Mouse (Mus musculus) heart, embryonic 13.5 days (tissue): Measurements from ENCODE around the gene Slc1a2. TPM values are rescaled to one million over a fixed set of nuclear protein-coding genes. Genes with fewer than 3 reads are reported as not detected.

Source experiments
- ATAC-seq: fragments of 200-750 bp; cut with Nextera tagmentation; 2 replicates; pipeline ENCODE4 v1.8.0; 2017; ENCODE audit warnings: moderate TSS enrichment; ENCODE audit not compliant: insufficient number of reproducible peaks, low FRiP score, low TSS enrichment; ENCODE audit errors: extremely low read depth
- H3K27ac ChIP-seq: fragments of 300-500 bp; sonication (generic); replicated peaks from 2 replicates; pipeline ENCODE4 v1.5.1; 2015; ENCODE audit warnings: moderate library complexity, mild to moderate bottlenecking, inconsistent platforms
- H3K27me3 ChIP-seq: fragments of 300-500 bp; sonication (generic); replicated peaks from 2 replicates; pipeline ENCODE4 v1.6.1; 2015; ENCODE audit warnings: mild to moderate bottlenecking, inconsistent platforms
- H3K36me3 ChIP-seq: fragments of 300-500 bp; sonication (generic); 2 replicates; pipeline ENCODE4 v1.6.1; 2015; ENCODE audit warnings: mild to moderate bottlenecking, inconsistent platforms
- H3K4me1 ChIP-seq: fragments of 300-500 bp; sonication (generic); 2 replicates; pipeline ENCODE4 v1.6.1; 2015; ENCODE audit warnings: inconsistent platforms
- H3K4me2 ChIP-seq: fragments of 300-500 bp; sonication (generic); 2 replicates; pipeline ENCODE4 v1.6.1; 2015; ENCODE audit warnings: inconsistent platforms, mild to moderate bottlenecking, moderate library complexity
- H3K4me3 ChIP-seq: fragments of 300-500 bp; sonication (generic); 2 replicates; pipeline ENCODE4 v1.5.1; 2015; ENCODE audit warnings: moderate library complexity, mild to moderate bottlenecking, inconsistent platforms
- H3K9ac ChIP-seq: fragments of 300-500 bp; sonication (generic); 2 replicates; pipeline ENCODE4 v1.6.1; 2015; ENCODE audit warnings: inconsistent platforms, mild to moderate bottlenecking, moderate library complexity
- H3K9me3 ChIP-seq: fragments of 300-500 bp; sonication (generic); 2 replicates; pipeline ENCODE4 v1.6.1; 2016; ENCODE audit warnings: inconsistent platforms
- WGBS: fragments of 180-500 bp; shearing (Covaris S2); methylation state at CpG from one replicate; pipeline ENCODE4 v1.1.7; 2015; ENCODE audit warnings: mixed read lengths; 5-methylcytosine and 5-hydroxymethylcytosine counted together
- polyA plus RNA-seq: library from polyadenylated mRNA; unstranded; fragments of >200 nt; fragmentation: Nextera tagmentation; extraction: Ambion mirVana; gene quantifications from 2 replicates; pipeline ENCODE4 v1.2.1, GENCODE M21; 2015

Gene Slc1a2
- polyA plus RNA-seq, 1 experiment from 2014 or later = 0.35 TPM

GRCm38 (mm10) chr2:102638690-102639089 is 19.8 kb upstream of the Slc1a2 start:
- 59% methylated on average over 2 of the region's 2 CpGs for WGBS
- Histone ChIP-seq H3K36me3 (no peaks in the 10 kb centered on the region), H3K4me1 (no peaks in the 10 kb centered on the region), H3K27ac (no peak overlapping the region), H3K9me3 (no peaks in the 10 kb centered on the region), H3K4me3 (no peak overlapping the region), H3K4me2 (no peak overlapping the region), H3K27me3 (no peaks in the 10 kb centered on the region; the same call in 1 of the 2 replicates), H3K9ac (no peak overlapping the region)
- no peak for ATAC-seq

DNA sequence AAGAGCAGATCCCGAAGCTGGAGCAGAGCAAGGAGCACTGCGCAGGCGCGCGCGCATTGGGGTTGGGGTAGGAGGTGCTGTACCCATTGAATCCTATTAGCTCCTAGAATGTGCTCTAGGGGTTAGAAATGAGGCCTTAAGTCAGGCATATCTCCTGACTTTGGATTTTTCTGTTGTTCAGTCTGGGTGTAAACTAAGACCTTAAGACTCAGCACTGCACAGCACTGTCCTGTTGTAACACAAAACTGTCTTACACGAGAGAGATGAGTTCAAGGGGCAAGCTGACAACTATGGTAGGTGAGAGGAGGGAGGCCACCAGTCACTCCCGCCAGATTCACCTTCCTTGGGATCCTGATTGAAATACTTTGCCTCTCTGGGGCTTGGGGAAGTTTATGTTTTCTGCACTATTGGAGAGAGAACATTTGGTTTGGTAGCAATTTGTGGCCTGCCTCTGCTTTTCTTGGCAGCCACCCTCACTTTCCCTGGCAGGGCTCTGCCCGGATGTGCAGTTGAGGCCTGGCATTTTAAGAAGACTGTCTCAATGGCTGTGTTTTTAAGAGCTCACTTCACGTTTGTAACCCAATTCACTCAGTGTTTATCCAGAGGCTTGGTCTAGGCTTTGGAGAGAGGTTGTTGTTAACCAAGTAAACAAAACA is 9.5 kb upstream of the Slc1a2 start:
- no peak for ATAC-seq
- Histone ChIP-seq H3K27me3 (no peaks in the 10 kb centered on the region; the same call in 1 of the 2 replicates), H3K9ac (no peak overlapping the region), H3K27ac (no peak overlapping the region), H3K9me3 (no peaks in the 10 kb centered on the region), H3K4me2 (no peak overlapping the region), H3K4me1 (no peaks in the 10 kb centered on the region), H3K36me3 (no peaks in the 10 kb centered on the region), H3K4me3 (no peak overlapping the region)
- WGBS = 74% methylated on average over 10 of the region's 10 CpGs

GRCm38 (mm10) chr2:102650322-102650721 is 8.1 kb upstream of the Slc1a2 start:
- WGBS = 64% methylated on average over 4 of the region's 4 CpGs
- no peaks in the 10 kb centered on the region for H3K9me3 ChIP-seq
- H3K9ac ChIP-seq = no peak overlapping the region
- no peaks in the 10 kb centered on the region for H3K4me1 ChIP-seq
- H3K36me3 ChIP-seq = no peaks in the 10 kb centered on the region
- no peak overlapping the region for H3K27ac ChIP-seq
- no peaks in the 10 kb centered on the region; the same call in 1 of the 2 replicates for H3K27me3 ChIP-seq
- H3K4me3 ChIP-seq = no peak overlapping the region
- no peak for ATAC-seq
- H3K4me2 ChIP-seq = no peak overlapping the region

DNA sequence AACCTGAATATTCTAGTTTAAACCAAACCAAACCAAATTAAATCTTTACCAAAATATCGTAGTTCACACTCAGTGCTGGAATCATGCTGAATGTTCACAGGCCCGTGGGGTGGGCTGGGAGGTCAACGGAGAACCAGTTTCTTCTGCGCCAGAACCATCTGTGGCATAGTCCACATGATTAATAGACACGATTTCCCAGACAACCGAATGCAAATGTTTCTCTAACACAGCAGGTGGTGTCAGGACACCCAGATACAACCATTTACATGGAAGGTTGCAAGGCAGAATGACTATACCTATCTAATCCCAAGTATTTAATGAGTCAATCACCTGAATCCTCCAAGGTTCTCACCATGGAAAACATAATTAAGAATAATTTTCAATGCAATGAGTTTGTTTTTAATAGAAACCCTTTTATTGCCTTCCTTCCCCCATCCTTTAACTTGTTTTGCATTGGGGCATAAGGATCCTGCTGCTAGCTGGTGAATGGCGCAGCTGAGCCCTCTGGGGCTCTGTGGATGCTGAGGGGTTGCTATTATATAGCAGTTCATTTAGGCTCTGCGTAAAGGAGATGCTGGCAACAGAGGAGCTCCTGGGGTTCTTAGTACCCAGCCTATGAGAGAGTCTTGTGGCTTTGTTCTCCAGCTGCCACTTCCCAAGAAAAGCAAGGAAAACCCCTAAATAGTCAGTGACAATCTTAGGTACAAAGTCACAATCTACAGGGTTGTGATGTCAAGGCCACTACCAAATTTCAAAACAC is 2.3 kb upstream of the Slc1a2 start:
- H3K4me3 ChIP-seq = no peak overlapping the region
- no peak for ATAC-seq
- no peak overlapping the region for H3K4me2 ChIP-seq
- H3K9me3 ChIP-seq = no peaks in the 10 kb centered on the region
- H3K4me1 ChIP-seq = peaks cover 14% of the 10 kb centered on the region
- no peak overlapping the region for H3K9ac ChIP-seq
- H3K27ac ChIP-seq = no peak overlapping the region
- peaks cover 49% of the 10 kb centered on the region for H3K27me3 ChIP-seq
- H3K36me3 ChIP-seq = no peaks in the 10 kb centered on the region
- 62% methylated on average over 8 of the region's 8 CpGs for WGBS

DNA sequence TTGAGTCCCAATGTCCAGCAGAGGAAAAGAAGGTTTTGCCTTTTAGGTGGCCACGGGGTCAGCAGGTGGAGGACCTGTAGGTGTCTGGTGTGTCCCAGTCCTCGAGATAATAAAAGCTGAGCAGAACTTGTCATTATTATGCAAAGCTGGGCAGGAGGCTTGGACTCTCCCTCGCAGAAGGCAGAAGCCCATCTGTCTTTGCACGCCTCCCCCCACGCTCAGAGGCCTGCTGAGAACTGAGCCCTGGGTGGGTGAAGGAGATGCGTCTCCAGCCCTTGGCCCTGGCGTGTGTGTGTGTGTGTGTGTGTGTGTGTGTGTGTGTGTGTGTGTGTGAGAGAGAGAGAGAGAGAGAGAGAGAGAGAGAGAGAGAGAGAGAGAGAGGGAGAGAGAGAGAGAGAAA is 733 bp upstream of the Slc1a2 start:
- no peak overlapping the region for H3K27ac ChIP-seq
- H3K4me2 ChIP-seq = peak overlapping the region; percentile 92
- H3K27me3 ChIP-seq = peaks cover 60% of the 10 kb centered on the region
- peaks cover 14% of the 10 kb centered on the region for H3K4me1 ChIP-seq
- no peak for ATAC-seq
- no peaks in the 10 kb centered on the region for H3K36me3 ChIP-seq
- peak overlapping the region; percentile 70; the same call in 1 of the 2 replicates for H3K4me3 ChIP-seq
- H3K9ac ChIP-seq = no peak overlapping the region
- 23% methylated on average over 7 of the region's 7 CpGs for WGBS
- H3K9me3 ChIP-seq = no peaks in the 10 kb centered on the region

- no peaks in the 10 kb centered on the region for H3K9me3 ChIP-seq
- peak overlapping the region; percentile 80 for H3K9ac ChIP-seq
- peak overlapping the region; percentile 92 for H3K4me2 ChIP-seq
- WGBS = 1% methylated on average over 60 of the region's 80 CpGs
- no peaks in the 10 kb centered on the region for H3K36me3 ChIP-seq
- peaks cover 21% of the 10 kb centered on the region for H3K4me1 ChIP-seq
- peak overlapping the region; percentile 70 for H3K4me3 ChIP-seq
- peak; percentile 42; the same call in 1 of the 2 replicates for ATAC-seq
- H3K27me3 ChIP-seq = peaks cover 66% of the 10 kb centered on the region
- no peak overlapping the region for H3K27ac ChIP-seq
These were observed 432 bp downstream of the Slc1a2 start for GRCm38 (mm10) chr2:102658661-102659520.

- Histone ChIP-seq H3K4me3 (peak overlapping the region; percentile 70), H3K27me3 (peaks cover 66% of the 10 kb centered on the region), H3K27ac (no peak overlapping the region), H3K9me3 (no peaks in the 10 kb centered on the region), H3K4me1 (peaks cover 21% of the 10 kb centered on the region), H3K4me2 (peak overlapping the region; percentile 92), H3K36me3 (no peaks in the 10 kb centered on the region), H3K9ac (peak overlapping the region; percentile 80)
- WGBS = 0% methylated on average over 10 of the region's 10 CpGs
- ATAC-seq = no peak
These were observed 1.0 kb downstream of the Slc1a2 start for GRCm38 (mm10) chr2:102659521-102659830.

- Histone ChIP-seq H3K9me3 (no peaks in the 10 kb centered on the region), H3K27ac (no peak overlapping the region), H3K36me3 (no peaks in the 10 kb centered on the region), H3K4me1 (peaks cover 21% of the 10 kb centered on the region), H3K27me3 (peaks cover 63% of the 10 kb centered on the region), H3K4me3 (no peak overlapping the region), H3K4me2 (no peak overlapping the region), H3K9ac (no peak overlapping the region)
- no peak for ATAC-seq
- WGBS = 41% methylated on average over 2 of the region's 2 CpGs
These were observed 2.6 kb downstream of the Slc1a2 start for GRCm38 (mm10) chr2:102661052-102661451.

DNA sequence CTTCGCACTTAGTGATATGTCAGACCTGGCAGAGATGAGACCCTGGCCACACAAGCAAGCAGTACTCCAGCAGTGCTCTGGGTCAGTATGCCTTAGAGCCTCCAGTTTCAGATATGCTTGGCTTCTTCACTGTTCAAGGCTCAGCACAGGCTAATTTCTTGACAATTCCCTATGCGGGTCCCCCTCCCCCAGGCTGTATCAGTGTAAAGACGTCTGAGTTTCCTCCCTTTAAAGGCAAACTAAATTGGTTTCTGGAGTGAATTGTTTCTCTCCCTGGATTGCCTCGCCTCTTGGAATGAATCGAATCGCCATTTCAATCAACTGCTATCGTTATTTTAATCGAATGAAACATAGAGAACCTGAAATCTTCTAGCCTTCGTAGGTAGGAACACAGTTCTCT is 4.5 kb downstream of the Slc1a2 start:
- Histone ChIP-seq H3K4me2 (no peak overlapping the region), H3K4me1 (peaks cover 21% of the 10 kb centered on the region), H3K9me3 (no peaks in the 10 kb centered on the region), H3K4me3 (no peak overlapping the region), H3K27me3 (peaks cover 49% of the 10 kb centered on the region), H3K9ac (no peak overlapping the region), H3K36me3 (no peaks in the 10 kb centered on the region), H3K27ac (no peak overlapping the region)
- ATAC-seq = no peak
- WGBS = 60% methylated on average over 9 of the region's 9 CpGs

GRCm38 (mm10) chr2:102663339-102663738 is 4.9 kb downstream of the Slc1a2 start:
- Histone ChIP-seq H3K9me3 (no peaks in the 10 kb centered on the region), H3K4me1 (peaks cover 18% of the 10 kb centered on the region), H3K36me3 (no peaks in the 10 kb centered on the region), H3K9ac (0 out of 2 replicates have a peak overlapping the region, but pooled peaks have one; percentile 2), H3K27ac (no peak overlapping the region), H3K4me2 (no peak overlapping the region), H3K4me3 (no peak overlapping the region), H3K27me3 (peaks cover 46% of the 10 kb centered on the region)
- WGBS = 27% methylated on average over 6 of the region's 6 CpGs
- no peak for ATAC-seq

DNA sequence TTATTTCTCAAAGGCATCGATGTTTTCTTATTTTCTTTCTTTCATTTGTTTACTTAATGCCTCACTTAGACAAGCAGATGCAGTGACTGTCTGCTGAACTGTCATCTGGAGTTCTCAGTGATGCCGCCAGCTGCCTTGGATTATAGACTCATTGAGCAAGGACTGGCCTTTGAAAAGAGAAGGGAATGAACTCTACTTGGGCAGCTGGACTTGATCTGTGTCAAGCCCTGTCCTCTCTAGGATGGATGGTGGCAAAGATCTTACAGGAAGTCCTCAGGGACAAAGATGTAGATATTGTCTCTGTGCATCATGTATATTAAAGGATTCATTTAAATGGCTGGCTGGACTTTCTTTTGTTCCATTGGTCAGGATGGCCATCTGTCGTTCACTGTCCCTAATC is 5.4 kb downstream of the Slc1a2 start:
- H3K27ac ChIP-seq = no peak overlapping the region

More for the DNA sequence above, 5.4 kb downstream of the Slc1a2 start:
- Histone ChIP-seq H3K27me3 (peaks cover 40% of the 10 kb centered on the region), H3K36me3 (no peaks in the 10 kb centered on the region), H3K4me2 (no peak overlapping the region), H3K9me3 (no peaks in the 10 kb centered on the region), H3K4me3 (no peak overlapping the region), H3K4me1 (peaks cover 18% of the 10 kb centered on the region), H3K9ac (no peak overlapping the region)
- ATAC-seq = no peak
- WGBS = 67% methylated on average over 3 of the region's 3 CpGs
